Mouse (Mus musculus): ENCODE results near the gene Rcc2.

Gene Rcc2

GRCm38 (mm10) chr4:140700269-140701018 is at the start of gene Rcc2:
Rcc2 (plus strand) TSS chr4:140700541.
- DNase-seq: no peak

- DNase-seq: no peak
Observed at GRCm38 (mm10) chr4:140653835-140654583, 46.3 kb upstream of the Rcc2 start.

- no peak for DNase-seq
Observed at GRCm38 (mm10) chr4:140654798-140655197, 45.5 kb upstream of the Rcc2 start.

- no peak for DNase-seq
Observed at GRCm38 (mm10) chr4:140656529-140656928, 43.8 kb upstream of the Rcc2 start.

- DNase-seq: peak; percentile 96
Observed at GRCm38 (mm10) chr4:140657681-140658575, 42.4 kb upstream of the Rcc2 start.

GRCm38 (mm10) chr4:140661406-140662022 is 38.8 kb upstream of the Rcc2 start:
- peak; percentile 51 for DNase-seq

- no peak for DNase-seq
Observed at GRCm38 (mm10) chr4:140662453-140662852, 37.9 kb upstream of the Rcc2 start.

- no peak for DNase-seq
Observed at GRCm38 (mm10) chr4:140662882-140663585, 37.3 kb upstream of the Rcc2 start.

- DNase-seq: no peak
Observed at GRCm38 (mm10) chr4:140665053-140665452, 35.3 kb upstream of the Rcc2 start.

GRCm38 (mm10) chr4:140665760-140666159 is 34.6 kb upstream of the Rcc2 start, which contains the start of gene Arhgef10l:
Arhgef10l (minus strand) TSS chr4:140666012.
- DNase-seq: no peak

GRCm38 (mm10) chr4:140667802-140668201 is 32.5 kb upstream of the Rcc2 start:
- no peak for DNase-seq

GRCm38 (mm10) chr4:140673527-140674264 is 26.6 kb upstream of the Rcc2 start:
- DNase-seq: no peak

- peak; percentile 90 for DNase-seq
Observed at GRCm38 (mm10) chr4:140674345-140674926, 25.9 kb upstream of the Rcc2 start.

GRCm38 (mm10) chr4:140679038-140679437 is 21.3 kb upstream of the Rcc2 start:
- peak; percentile 62 for DNase-seq

- DNase-seq: peak; percentile 89
Observed at GRCm38 (mm10) chr4:140679723-140680380, 20.5 kb upstream of the Rcc2 start.

GRCm38 (mm10) chr4:140680731-140681397 is 19.5 kb upstream of the Rcc2 start:
- no peak for DNase-seq

- DNase-seq: no peak
Observed at GRCm38 (mm10) chr4:140683608-140684007, 16.7 kb upstream of the Rcc2 start.

GRCm38 (mm10) chr4:140684141-140684871 is 16.0 kb upstream of the Rcc2 start:
- no peak for DNase-seq

GRCm38 (mm10) chr4:140684881-140685303 is 15.4 kb upstream of the Rcc2 start:
- no peak for DNase-seq
